Mouse (Mus musculus) CH12.LX (cell line): ENCODE results near the gene Nat10. TPM values are rescaled to one million over a fixed set of nuclear protein-coding genes. Genes with fewer than 3 reads are reported as not detected.

ENCODE experiments used
- DNase-seq: peaks from one replicate; pipeline ENCODE4 v3.0.0-alpha.2; 2013; ENCODE audit errors: extremely low read depth
- H3K27ac ChIP-seq: 2 replicates; pipeline ENCODE4 v1.5.1; 2012; ENCODE audit warnings: low read depth, mild to moderate bottlenecking, control low read depth, moderate library complexity; ENCODE audit not compliant: insufficient read depth
- H3K27me3 ChIP-seq: replicated peaks from 2 replicates; pipeline ENCODE3; 2012; ENCODE audit warnings: inconsistent platforms
- H3K36me3 ChIP-seq, 2 experiments: replicated peaks in 1 of 2; 2 replicates each; pipeline versions ENCODE3 to v1.6.1; 2012; ENCODE audit warnings: inconsistent platforms in 1 of 2, low read length in 1 of 2, mild to moderate bottlenecking in 1 of 2, mixed read lengths in 1 of 2, moderate library complexity in 1 of 2; ENCODE audit not compliant: control insufficient read depth in 1 of 2, insufficient read depth in 1 of 2
- H3K4me1 ChIP-seq, 2 experiments: 2 replicates each; pipeline ENCODE4 v1.6.1; 2012; ENCODE audit warnings: inconsistent platforms in 1 of 2, moderate library complexity in 1 of 2; ENCODE audit not compliant: insufficient read depth in 2 of 2, control insufficient read depth in 1 of 2
- H3K4me2 ChIP-seq: 2 replicates; pipeline ENCODE4 v1.6.1; 2012; ENCODE audit warnings: low read depth, mild to moderate bottlenecking, control low read depth; ENCODE audit not compliant: poor library complexity, insufficient read depth, severe bottlenecking
- H3K4me3 ChIP-seq, 3 experiments: fragments of 150-350 bp in 1 of 3; sonication (generic) in 1 of 3; replicated peaks in 1 of 3; 2 replicates each; pipeline versions ENCODE3 to v1.5.1; 2011 to 2012; ENCODE audit warnings: low read depth in 2 of 3, low read length in 2 of 3, mild to moderate bottlenecking in 2 of 3, moderate library complexity in 2 of 3, control low read depth in 1 of 3, improper control_type of control experiment in 1 of 3, inconsistent platforms in 1 of 3, mixed read lengths in 1 of 3; ENCODE audit not compliant: poor library complexity in 1 of 3
- H3K79me2 ChIP-seq: replicated peaks from 2 replicates; pipeline ENCODE4 v1.6.1; 2012; ENCODE audit warnings: mild to moderate bottlenecking, moderate library complexity; ENCODE audit not compliant: control insufficient read depth, poor library complexity, insufficient read depth, severe bottlenecking; ENCODE audit errors: extremely low read depth
- H3K9ac ChIP-seq: 2 replicates; pipeline ENCODE4 v1.6.1; 2012; ENCODE audit warnings: low read depth, mild to moderate bottlenecking, control low read depth, moderate library complexity; ENCODE audit not compliant: insufficient read depth
- H3K9me3 ChIP-seq: replicated peaks from 2 replicates; pipeline ENCODE3; 2012; ENCODE audit warnings: low read length, inconsistent platforms, mixed read lengths
- BHLHE40 ChIP-seq: IDR thresholded peaks from 2 replicates; pipeline ENCODE4 v1.6.1; 2011; ENCODE audit warnings: mild to moderate bottlenecking, low read depth, low read length, improper control_type of control experiment
- CHD1 ChIP-seq: IDR thresholded peaks from 2 replicates; pipeline ENCODE4 v1.6.1; 2012; ENCODE audit warnings: low read depth, low read length, improper control_type of control experiment, inconsistent platforms
- CHD2 ChIP-seq: IDR thresholded peaks from 2 replicates; pipeline ENCODE4 v1.6.1; 2011; ENCODE audit warnings: low read length, improper control_type of control experiment
- CTCF ChIP-seq, 2 experiments: IDR thresholded peaks in 1 of 2; conservative IDR thresholded peaks in 1 of 2; 2 replicates each; pipeline ENCODE4 v1.5.1; 2011 to 2012; ENCODE audit warnings: low read depth in 2 of 2, low read length in 2 of 2, improper control_type of control experiment in 1 of 2, inconsistent platforms in 1 of 2, mild to moderate bottlenecking in 1 of 2, moderate library complexity in 1 of 2
- ELF1 ChIP-seq: IDR thresholded peaks from 2 replicates; pipeline ENCODE4 v1.6.1; 2014; ENCODE audit warnings: low read depth, mild to moderate bottlenecking, inconsistent platforms, low read length, improper control_type of control experiment
- EP300 ChIP-seq: IDR thresholded peaks from 2 replicates; pipeline ENCODE4 v1.6.1; 2011; ENCODE audit warnings: low read length, improper control_type of control experiment
- ETS1 ChIP-seq: conservative IDR thresholded peaks from 2 replicates; pipeline ENCODE4 v1.6.1; 2012; ENCODE audit warnings: low read depth, mild to moderate bottlenecking, inconsistent platforms, low read length, improper control_type of control experiment, moderate library complexity
- GABPA ChIP-seq: IDR thresholded peaks from 2 replicates; pipeline ENCODE4 v1.6.1; 2012; ENCODE audit warnings: low read depth, low read length, improper control_type of control experiment, inconsistent platforms; ENCODE audit not compliant: insufficient replicate concordance
- HCFC1 ChIP-seq: IDR thresholded peaks from 2 replicates; pipeline ENCODE4 v1.6.1; 2012; ENCODE audit warnings: low read depth, mild to moderate bottlenecking, inconsistent platforms, low read length, improper control_type of control experiment
- JUN ChIP-seq: IDR thresholded peaks from 2 replicates; pipeline ENCODE4 v1.6.1; 2011; ENCODE audit warnings: low read depth, mild to moderate bottlenecking, low read length, improper control_type of control experiment, moderate library complexity; ENCODE audit not compliant: insufficient read depth
- JUND ChIP-seq: conservative IDR thresholded peaks from 2 replicates; pipeline ENCODE4 v1.6.1; 2011; ENCODE audit warnings: low read depth, low read length, improper control_type of control experiment
- KAT2A ChIP-seq: IDR thresholded peaks from 2 replicates; pipeline ENCODE4 v1.6.1; 2012; ENCODE audit warnings: low read length, improper control_type of control experiment, inconsistent platforms; ENCODE audit not compliant: insufficient replicate concordance
- MAZ ChIP-seq: IDR thresholded peaks from 2 replicates; pipeline ENCODE4 v1.6.1; 2012; ENCODE audit warnings: low read depth, mild to moderate bottlenecking, inconsistent platforms, low read length, improper control_type of control experiment, moderate library complexity
- MEF2A ChIP-seq: IDR thresholded peaks from 2 replicates; pipeline ENCODE4 v1.6.1; 2014; ENCODE audit warnings: low read depth, mild to moderate bottlenecking, inconsistent platforms, low read length, improper control_type of control experiment, borderline replicate concordance
- NELFE ChIP-seq: IDR thresholded peaks from 2 replicates; pipeline ENCODE4 v1.6.1; 2011; ENCODE audit warnings: low read depth, low read length, improper control_type of control experiment
- PAX5 ChIP-seq: IDR thresholded peaks from 2 replicates; pipeline ENCODE4 v1.6.1; 2012; ENCODE audit warnings: low read length, inconsistent platforms, mixed read lengths
- POLR2A ChIP-seq: IDR thresholded peaks from 2 replicates; pipeline ENCODE4 v1.6.1; 2011; ENCODE audit warnings: low read depth, mild to moderate bottlenecking, improper control_type of control experiment, low read length
- RCOR1 ChIP-seq: conservative IDR thresholded peaks from 2 replicates; pipeline ENCODE4 v1.6.1; 2012; ENCODE audit warnings: low read depth, mild to moderate bottlenecking, inconsistent platforms, low read length, improper control_type of control experiment
- TBP ChIP-seq: conservative IDR thresholded peaks from 2 replicates; pipeline ENCODE4 v1.6.1; 2011; ENCODE audit warnings: low read depth, low read length, improper control_type of control experiment
- TCF12 ChIP-seq: IDR thresholded peaks from 2 replicates; pipeline ENCODE4 v1.6.1; 2014; ENCODE audit warnings: low read depth, mild to moderate bottlenecking, inconsistent platforms, low read length, improper control_type of control experiment
- UBTF ChIP-seq: IDR thresholded peaks from 2 replicates; pipeline ENCODE4 v1.6.1; 2012; ENCODE audit warnings: low read depth, mild to moderate bottlenecking, inconsistent platforms, low read length, improper control_type of control experiment, moderate library complexity
- USF1 ChIP-seq: IDR thresholded peaks from 2 replicates; pipeline ENCODE4 v1.6.1; 2014; ENCODE audit warnings: low read depth, mild to moderate bottlenecking, inconsistent platforms, low read length, improper control_type of control experiment
- ZC3H11A ChIP-seq: IDR thresholded peaks from 2 replicates; pipeline ENCODE4 v1.6.1; 2012; ENCODE audit warnings: low read depth, mild to moderate bottlenecking, inconsistent platforms, low read length, improper control_type of control experiment
- ZMIZ1 ChIP-seq: IDR thresholded peaks from 2 replicates; pipeline ENCODE4 v1.6.1; 2012; ENCODE audit warnings: low read depth, mild to moderate bottlenecking, inconsistent platforms, low read length, improper control_type of control experiment
- ZNF384 ChIP-seq: IDR thresholded peaks from 2 replicates; pipeline ENCODE4 v1.6.1; 2012; ENCODE audit warnings: low read depth, low read length, improper control_type of control experiment, inconsistent platforms
- dilution Hi-C: fragments of 300-500 bp; cut with MboI; formaldehyde crosslinking; loops from 2 replicates; pipeline ENCODE4 v1.14.3; 2020; ENCODE audit warnings: low sequenced_read_pairs; ENCODE audit not compliant: extremely low pct_unique_long_range_greater_than_20kb, extremely low pct_ligation_motif_present
- in situ Hi-C: fragments of 300-500 bp; cut with MboI; formaldehyde crosslinking; loops from 3 replicates; pipeline ENCODE4 v1.14.3; 2019; ENCODE audit warnings: low sequenced_read_pairs, low pct_ligation_motif_present, low pct_unique_long_range_greater_than_20kb, mixed read lengths
- polyA plus RNA-seq: library from polyadenylated mRNA; unstranded; fragments of >175 nt; gene quantifications from 2 replicates; pipeline ENCODE4 v1.2.1, GENCODE M21; 2012; ENCODE audit warnings: low read depth; ENCODE audit not compliant: insufficient read length
- total RNA-seq, 2 experiments: library from RNA; depleted of rRNA; stranded (reverse); fragments of 300-350 nt in 1 of 2; fragments of >200 nt in 1 of 2; gene quantifications; 2 replicates each; pipeline ENCODE4 v1.2.3; 2012 to 2014

The Nat10 gene
- total and polyA plus RNA-seq, 3 experiments: 31.0 to 83.6 (median 36.0) TPM

- H3K27ac ChIP-seq: no peak overlapping the region
- peaks cover 39 to 97% of the 10 kb centered on the region in 2 experiments for H3K36me3 ChIP-seq
- H3K9me3 ChIP-seq: no peaks in the 10 kb centered on the region
- TF ChIP-seq EP300: no peak
- TF ChIP-seq KAT2A: no peak
- TF ChIP-seq HCFC1: no peak
- no peak overlapping the region for H3K4me3 ChIP-seq
- peaks cover 2 to 4% of the 10 kb centered on the region in 2 experiments; a peak in 2 of 4 replicates for H3K4me1 ChIP-seq
- H3K9ac ChIP-seq: no peak overlapping the region
- no peak for DNase-seq
- in situ Hi-C loops: loop anchor here (25.0 kb wide), 1 partner anchor 249 kb away; no protein-coding TSS in a partner anchor
- no peak overlapping the region for H3K4me2 ChIP-seq
- H3K27me3 ChIP-seq: no peaks in the 10 kb centered on the region
- dilution Hi-C loops: no loop called here
- H3K79me2 ChIP-seq: no peaks in the 10 kb centered on the region
These were observed 50.2 kb downstream of the Nat10 start for GRCm38 (mm10) chr2:103710849-103711248.

- no peak overlapping the region for H3K4me2 ChIP-seq
These were observed 53.9 kb downstream of the Nat10 start for GRCm38 (mm10) chr2:103707056-103707776.

GRCm38 (mm10) chr2:103706226-103706625 lies 54.8 kb downstream of the Nat10 start:
- no peak overlapping the region for H3K9ac ChIP-seq
- H3K27me3 ChIP-seq: no peaks in the 10 kb centered on the region
- H3K27ac ChIP-seq: no peak overlapping the region
- 0 out of 4 replicates have a peak, but pooled peaks cover 0 to 4% of the 10 kb centered on the region in 2 experiments for H3K4me1 ChIP-seq
- in situ Hi-C loops (loop anchor here (25.0 kb wide), 1 partner anchor 244 kb away; no protein-coding TSS in a partner anchor), dilution Hi-C loops (no loop called here)
- H3K4me3 ChIP-seq: no peak overlapping the region
- no peak overlapping the region for H3K4me2 ChIP-seq
- no peaks in the 10 kb centered on the region for H3K79me2 ChIP-seq
- no peak for TF ChIP-seq KAT2A
- no peak for TF ChIP-seq GABPA
- TF ChIP-seq PAX5: no peak
- TF ChIP-seq ZNF384: no peak
- TF ChIP-seq POLR2A: no peak
- TF ChIP-seq MEF2A: no peak
- no peak for TF ChIP-seq TCF12
- no peak for TF ChIP-seq UBTF
- no peak for TF ChIP-seq MAZ
- no peak for TF ChIP-seq RCOR1
- no peak for TF ChIP-seq ZC3H11A
- TF ChIP-seq TBP: no peak
- no peak for TF ChIP-seq JUND
- no peak for TF ChIP-seq CHD2
- TF ChIP-seq ELF1: no peak
- no peak for TF ChIP-seq ETS1
- H3K36me3 ChIP-seq: peaks cover 47 to 93% of the 10 kb centered on the region in 2 experiments
- H3K9me3 ChIP-seq: no peaks in the 10 kb centered on the region
- no peak for DNase-seq

More at GRCm38 (mm10) chr2:103707056-103707776, 53.9 kb downstream of the Nat10 start:
- TF ChIP-seq JUN (no peak), NELFE (no peak), CTCF (conservative IDR thresholded peaks at IDR 0.05 in 1 of 2, IDR thresholded peaks at IDR 0.05 in 1 of 2; ENCODE audit: low read depth in 2 of 2, low read length in 2 of 2) (no peak), POLR2A (no peak), BHLHE40 (no peak), USF1 (no peak), TBP (no peak), CHD1 (no peak), ZMIZ1 (no peak)
- Histone ChIP-seq H3K9ac (no peak overlapping the region), H3K27me3 (no peaks in the 10 kb centered on the region), H3K4me1 (0 out of 4 replicates have a peak, but pooled peaks cover 0 to 4% of the 10 kb centered on the region in 2 experiments), H3K79me2 (no peaks in the 10 kb centered on the region), H3K4me3 (no peak overlapping the region), H3K27ac (no peak overlapping the region), H3K36me3 (peaks cover 46 to 98% of the 10 kb centered on the region in 2 experiments), H3K9me3 (no peaks in the 10 kb centered on the region)
- dilution Hi-C loops (no loop called here), in situ Hi-C loops (loop anchor here (25.0 kb wide), 1 partner anchor 245 kb away; no protein-coding TSS in a partner anchor)
- no peak for DNase-seq
